ENCODE assay signal across 9 mouse cellular contexts in genomic region chr3:100121961-100122360, GRCm38 (mm10).
"Had no signal": no experiment of that assay in that cellular context is flagged by ENCODE, and none has a peak within 500 bp of the region (broad histone marks: within the 10 kb centered on the region; RNA-seq: fewer than 3 reads in every experiment).

No protein-coding gene starts in this region.

- H3K9me3 ChIP-seq: limb, embryonic 13.5 days; midbrain, embryonic 12.5 days had no signal

- H3K4me1 ChIP-seq: limb, embryonic 13.5 days; midbrain, embryonic 12.5 days had no signal

- H3K27ac ChIP-seq: limb, embryonic 13.5 days; liver, embryonic 14.5 days; midbrain, embryonic 12.5 days had no signal

- H3K9ac ChIP-seq: limb, embryonic 13.5 days; liver, embryonic 14.5 days; midbrain, embryonic 12.5 days had no signal

- H3K4me3 ChIP-seq: limb, embryonic 13.5 days; midbrain, embryonic 12.5 days had no signal

- H3K27me3 ChIP-seq: limb, embryonic 13.5 days; midbrain, embryonic 12.5 days had no signal

- H3K4me2 ChIP-seq: limb, embryonic 13.5 days; midbrain, embryonic 12.5 days had no signal

- H3K36me3 ChIP-seq: limb, embryonic 13.5 days; midbrain, embryonic 12.5 days had no signal

- DNase-seq: kidney, postnatal 10 days; layer of hippocampus, adult 9-11 months; layer of hippocampus, postnatal 36 days; lung, adult 18-20 months; right cerebral cortex, postnatal 25 days; thymus, postnatal 4 days had no signal
